Mouse (Mus musculus) limb, embryonic 15.5 days (tissue): Measurements from ENCODE around the gene Gm10306. TPM values are rescaled to one million over a fixed set of nuclear protein-coding genes. Genes with fewer than 3 reads are reported as not detected.

Source experiments
- ATAC-seq: fragments of 200-750 bp; cut with Nextera tagmentation; 2 replicates; pipeline ENCODE4 v1.8.0; 2017; ENCODE audit warnings: low read depth, moderate TSS enrichment; ENCODE audit not compliant: insufficient number of reproducible peaks, low FRiP score, low TSS enrichment
- H3K27ac ChIP-seq: fragments of 300-500 bp; sonication (generic); 2 replicates; pipeline ENCODE4 v1.5.1; 2015; ENCODE audit warnings: moderate library complexity, mild to moderate bottlenecking, inconsistent platforms
- H3K27me3 ChIP-seq: fragments of 300-500 bp; sonication (generic); 2 replicates; pipeline ENCODE4 v1.6.1; 2015; ENCODE audit warnings: inconsistent platforms
- H3K36me3 ChIP-seq: fragments of 300-500 bp; sonication (generic); 2 replicates; pipeline ENCODE4 v1.6.1; 2015; ENCODE audit warnings: inconsistent platforms
- H3K4me1 ChIP-seq: fragments of 300-500 bp; sonication (generic); 2 replicates; pipeline ENCODE4 v1.6.1; 2015; ENCODE audit warnings: inconsistent platforms
- H3K4me2 ChIP-seq: fragments of 300-500 bp; sonication (generic); 2 replicates; pipeline ENCODE4 v1.6.1; 2015; ENCODE audit warnings: mild to moderate bottlenecking, inconsistent platforms
- H3K4me3 ChIP-seq: fragments of 300-500 bp; sonication (generic); 2 replicates; pipeline ENCODE4 v1.5.1; 2015; ENCODE audit warnings: mild to moderate bottlenecking, inconsistent platforms
- H3K9ac ChIP-seq: fragments of 300-500 bp; sonication (generic); 2 replicates; pipeline ENCODE4 v1.6.1; 2015; ENCODE audit warnings: inconsistent platforms
- H3K9me3 ChIP-seq: fragments of 300-500 bp; sonication (generic); 2 replicates; pipeline ENCODE4 v1.6.1; 2016; ENCODE audit warnings: inconsistent platforms
- WGBS: fragments of 180-500 bp; shearing (Covaris S2); methylation state at CpG from one replicate; pipeline ENCODE4 v1.1.7; 2015; 5-methylcytosine and 5-hydroxymethylcytosine counted together
- polyA plus RNA-seq: library from polyadenylated mRNA; unstranded; fragments of >200 nt; fragmentation: Nextera tagmentation; extraction: Ambion mirVana; gene quantifications from 2 replicates; pipeline ENCODE4 v1.2.1, GENCODE M21; 2015

Gene Gm10306
- polyA plus RNA-seq, 1 experiment from 2014 or later, result not detected

- Histone ChIP-seq H3K27ac (no peak overlapping the region), H3K4me1 (no peaks in the 10 kb centered on the region), H3K9ac (no peak overlapping the region), H3K27me3 (no peaks in the 10 kb centered on the region), H3K4me2 (no peak overlapping the region), H3K36me3 (0 out of 2 replicates have a peak, but pooled peaks cover 3% of the 10 kb centered on the region), H3K9me3 (no peaks in the 10 kb centered on the region), H3K4me3 (no peak overlapping the region)
- ATAC-seq, result no peak
- WGBS, result 66% methylated on average over 7 of the region's 7 CpGs
Observed at GRCm38 (mm10) chr4:94561954-94562648, 5.8 kb downstream of the Gm10306 start.

- no peak overlapping the region for H3K4me2 ChIP-seq
- no peak overlapping the region for H3K9ac ChIP-seq
- no peak overlapping the region for H3K4me3 ChIP-seq
- no peaks in the 10 kb centered on the region for H3K27me3 ChIP-seq
- H3K27ac ChIP-seq, result no peak overlapping the region
- no peaks in the 10 kb centered on the region for H3K4me1 ChIP-seq
- no peak for ATAC-seq
- peaks cover 11% of the 10 kb centered on the region; the same call in 1 of the 2 replicates for H3K36me3 ChIP-seq
- no peaks in the 10 kb centered on the region for H3K9me3 ChIP-seq
Observed at GRCm38 (mm10) chr4:94564297-94564696, 8.0 kb downstream of the Gm10306 start.

DNA sequence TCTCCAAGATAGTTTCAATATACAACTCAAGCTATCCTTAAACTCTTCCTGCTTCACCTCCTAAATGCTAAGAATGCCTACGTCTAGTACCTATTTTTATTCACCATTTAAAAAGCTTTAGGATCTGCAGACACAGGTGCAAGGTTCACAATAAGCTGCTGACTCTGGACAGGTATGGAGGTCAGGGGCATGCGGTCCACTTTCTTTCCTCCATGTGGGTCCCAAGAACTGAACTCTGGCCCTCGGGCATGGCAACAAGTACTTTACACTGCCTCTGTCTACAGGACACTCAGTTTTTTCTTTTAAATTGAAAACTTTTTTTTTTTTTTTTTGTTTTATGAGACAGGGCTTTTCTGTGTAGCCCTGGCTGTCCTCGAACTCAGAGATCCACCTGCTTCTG lies 16.3 kb downstream of the Gm10306 start:
- H3K4me1 ChIP-seq, result no peaks in the 10 kb centered on the region
- no peak overlapping the region for H3K4me3 ChIP-seq
- 94% methylated on average over 4 of the region's 4 CpGs for WGBS
- no peak overlapping the region for H3K9ac ChIP-seq
- H3K4me2 ChIP-seq, result no peak overlapping the region
- H3K36me3 ChIP-seq, result peaks cover 46% of the 10 kb centered on the region
- no peaks in the 10 kb centered on the region for H3K27me3 ChIP-seq
- no peak overlapping the region for H3K27ac ChIP-seq
- ATAC-seq, result no peak
- H3K9me3 ChIP-seq, result no peaks in the 10 kb centered on the region

- no peak overlapping the region for H3K4me2 ChIP-seq
- H3K9me3 ChIP-seq, result no peaks in the 10 kb centered on the region
- no peak overlapping the region for H3K4me3 ChIP-seq
- no peak overlapping the region for H3K9ac ChIP-seq
- H3K4me1 ChIP-seq, result no peaks in the 10 kb centered on the region; the same call in 1 of the 2 replicates
- H3K36me3 ChIP-seq, result no peaks in the 10 kb centered on the region
- H3K27ac ChIP-seq, result no peak overlapping the region
- 85% methylated on average over 4 of the region's 4 CpGs for WGBS
- no peak for ATAC-seq
- H3K27me3 ChIP-seq, result no peaks in the 10 kb centered on the region
Observed at GRCm38 (mm10) chr4:94591765-94592381, 35.5 kb downstream of the Gm10306 start.

DNA sequence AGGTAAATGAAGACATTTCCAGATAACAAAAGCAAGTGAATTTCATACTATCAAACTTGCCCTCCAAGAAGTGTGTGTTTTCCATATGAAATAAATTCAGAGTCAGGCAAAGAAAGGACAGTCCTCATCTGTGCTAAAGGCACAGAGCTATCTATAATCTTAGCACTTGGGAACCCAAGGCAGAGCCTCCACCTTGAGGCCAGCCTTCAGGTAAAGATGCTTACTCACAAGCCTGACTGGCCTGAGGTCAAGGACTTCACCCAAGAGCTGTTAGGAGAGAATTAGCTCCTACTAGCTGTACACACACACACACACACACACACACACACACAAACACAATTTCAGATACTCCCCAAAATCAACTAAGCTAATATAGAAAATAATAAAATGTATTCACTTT lies 36.4 kb downstream of the Gm10306 start:
- Histone ChIP-seq H3K4me3 (no peak overlapping the region), H3K4me2 (no peak overlapping the region)

GRCm38 (mm10) chr4:94601395-94601794 lies 45.0 kb downstream of the Gm10306 start:
- H3K36me3 ChIP-seq, result no peaks in the 10 kb centered on the region
- H3K27me3 ChIP-seq, result no peaks in the 10 kb centered on the region
- H3K4me1 ChIP-seq, result peaks cover 13% of the 10 kb centered on the region
- 80% methylated on average over 4 of the region's 4 CpGs for WGBS
- ATAC-seq, result no peak
- H3K9ac ChIP-seq, result no peak overlapping the region
- H3K4me3 ChIP-seq, result no peak overlapping the region
- H3K27ac ChIP-seq, result no peak overlapping the region
- no peaks in the 10 kb centered on the region for H3K9me3 ChIP-seq
- no peak overlapping the region; the same call in 1 of the 2 replicates for H3K4me2 ChIP-seq

More for the DNA sequence above, 36.4 kb downstream of the Gm10306 start:
- Histone ChIP-seq H3K9me3 (no peaks in the 10 kb centered on the region), H3K36me3 (no peaks in the 10 kb centered on the region), H3K9ac (no peak overlapping the region), H3K27ac (no peak overlapping the region), H3K4me1 (no peaks in the 10 kb centered on the region; the same call in 1 of the 2 replicates), H3K27me3 (no peaks in the 10 kb centered on the region)
- no peak for ATAC-seq

DNA sequence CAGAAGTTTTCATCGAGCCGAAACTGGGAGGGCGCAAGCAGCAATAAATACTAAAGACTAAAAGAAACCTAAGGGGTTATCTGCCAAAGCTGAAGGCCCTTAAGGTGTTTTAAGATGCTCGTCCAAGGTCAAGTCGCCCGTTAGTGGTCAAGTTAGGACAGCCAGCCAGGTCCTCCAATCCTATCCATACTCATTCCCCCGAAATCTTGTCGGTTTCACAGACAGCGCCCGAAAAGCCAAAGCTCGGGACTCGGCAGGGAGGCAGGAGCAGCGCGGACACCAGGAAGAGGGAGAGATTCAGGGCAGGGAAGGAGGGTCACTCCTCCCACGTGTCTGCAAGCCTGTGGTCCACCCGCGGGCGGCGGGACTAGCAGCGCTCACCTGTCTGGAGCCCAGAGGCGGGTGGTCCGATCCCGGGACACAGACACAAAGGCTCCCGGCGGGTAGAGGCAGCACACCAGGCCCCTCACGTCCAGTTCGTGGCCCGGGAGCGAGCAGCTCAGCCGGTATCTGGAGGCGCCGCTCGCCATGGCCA lies 46.2 kb downstream of the Gm10306 start:
- ATAC-seq, result peak; percentile 45
- Histone ChIP-seq H3K36me3 (no peaks in the 10 kb centered on the region), H3K9me3 (no peaks in the 10 kb centered on the region), H3K27me3 (no peaks in the 10 kb centered on the region), H3K9ac (peak overlapping the region; percentile 71), H3K4me2 (peak overlapping the region; percentile 63), H3K4me3 (peak overlapping the region; percentile 68), H3K4me1 (peaks cover 13% of the 10 kb centered on the region), H3K27ac (peak overlapping the region; percentile 92)
- WGBS, result under 1% methylated on average over 33 of the region's 33 CpGs

- peak; percentile 98 for ATAC-seq
- peak within 1 kb of the TSS; percentile 74 for H3K4me2 ChIP-seq
- peak within 1 kb of the TSS; percentile 71 for H3K9ac ChIP-seq
- H3K4me3 ChIP-seq, result peak within 1 kb of the TSS; percentile 68
- H3K9me3 ChIP-seq, result no peaks in the 10 kb centered on the region
- under 1% methylated on average over 61 of the region's 61 CpGs for WGBS
- H3K27me3 ChIP-seq, result no peaks in the 10 kb centered on the region
- peaks cover 13% of the 10 kb centered on the region for H3K4me1 ChIP-seq
- H3K27ac ChIP-seq, result peak within 1 kb of the TSS; percentile 92
- no peaks in the 10 kb centered on the region for H3K36me3 ChIP-seq
Observed at GRCm38 (mm10) chr4:94603031-94603629, 46.8 kb downstream of the Gm10306 start, which contains the start of gene Plaa. Plaa (minus strand) TSS chr4:94603244.

GRCm38 (mm10) chr4:94604452-94605019 lies 48.2 kb downstream of the Gm10306 start:
- Histone ChIP-seq H3K9ac (no peak overlapping the region), H3K9me3 (no peaks in the 10 kb centered on the region), H3K36me3 (no peaks in the 10 kb centered on the region), H3K27me3 (no peaks in the 10 kb centered on the region), H3K27ac (no peak overlapping the region), H3K4me2 (no peak overlapping the region), H3K4me3 (no peak overlapping the region), H3K4me1 (peaks cover 13% of the 10 kb centered on the region)
- WGBS, result 81% methylated on average over 2 of the region's 2 CpGs
- ATAC-seq, result no peak

DNA sequence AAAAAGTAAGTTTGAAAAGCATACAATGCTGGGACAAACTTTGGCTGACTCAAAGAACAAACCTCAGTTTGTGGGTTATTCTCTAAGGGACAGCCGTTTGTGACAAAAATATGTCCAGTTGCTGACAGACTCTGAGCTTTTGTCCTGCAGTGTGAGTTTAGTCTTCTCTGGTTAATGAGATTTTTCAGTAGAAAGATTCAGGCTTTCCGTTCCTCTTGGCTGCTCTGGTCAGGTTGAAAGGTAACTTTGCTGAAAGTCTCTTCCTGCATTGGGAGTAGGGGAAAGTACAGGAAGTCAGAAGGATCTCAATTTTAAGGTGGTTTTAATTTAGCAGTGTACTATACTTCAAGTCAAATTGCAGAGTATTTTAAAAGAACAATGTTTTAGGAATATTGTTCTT lies 49.2 kb downstream of the Gm10306 start:
- Histone ChIP-seq H3K9me3 (no peaks in the 10 kb centered on the region), H3K4me2 (no peak overlapping the region), H3K4me3 (no peak overlapping the region), H3K4me1 (peaks cover 13% of the 10 kb centered on the region), H3K36me3 (no peaks in the 10 kb centered on the region), H3K27me3 (no peaks in the 10 kb centered on the region), H3K27ac (no peak overlapping the region), H3K9ac (no peak overlapping the region)
- WGBS, result 88% methylated on average over 2 of the region's 2 CpGs
- no peak for ATAC-seq
